Mouse (Mus musculus) G1E (cell line): ENCODE results near the gene Nsdhl.

Experiments used
- CTCF ChIP-seq: IDR thresholded peaks from 2 replicates; pipeline ENCODE4 v1.5.1; 2012; ENCODE audit warnings: low read depth, low read length, inconsistent platforms, mixed read lengths
- GATA1 ChIP-seq: IDR thresholded peaks from 2 replicates; pipeline ENCODE4 v1.6.1; 2012; ENCODE audit warnings: borderline replicate concordance, low read length, inconsistent platforms, mixed read lengths
- GATA2 ChIP-seq: IDR thresholded peaks from 2 replicates; pipeline ENCODE4 v1.6.1; 2012; ENCODE audit warnings: low read depth, low read length, inconsistent platforms, borderline replicate concordance
- TAL1 ChIP-seq: conservative IDR thresholded peaks from 2 replicates; pipeline ENCODE4 v1.6.1; 2012; ENCODE audit warnings: low read depth, low read length, inconsistent platforms, mixed read lengths

DNA sequence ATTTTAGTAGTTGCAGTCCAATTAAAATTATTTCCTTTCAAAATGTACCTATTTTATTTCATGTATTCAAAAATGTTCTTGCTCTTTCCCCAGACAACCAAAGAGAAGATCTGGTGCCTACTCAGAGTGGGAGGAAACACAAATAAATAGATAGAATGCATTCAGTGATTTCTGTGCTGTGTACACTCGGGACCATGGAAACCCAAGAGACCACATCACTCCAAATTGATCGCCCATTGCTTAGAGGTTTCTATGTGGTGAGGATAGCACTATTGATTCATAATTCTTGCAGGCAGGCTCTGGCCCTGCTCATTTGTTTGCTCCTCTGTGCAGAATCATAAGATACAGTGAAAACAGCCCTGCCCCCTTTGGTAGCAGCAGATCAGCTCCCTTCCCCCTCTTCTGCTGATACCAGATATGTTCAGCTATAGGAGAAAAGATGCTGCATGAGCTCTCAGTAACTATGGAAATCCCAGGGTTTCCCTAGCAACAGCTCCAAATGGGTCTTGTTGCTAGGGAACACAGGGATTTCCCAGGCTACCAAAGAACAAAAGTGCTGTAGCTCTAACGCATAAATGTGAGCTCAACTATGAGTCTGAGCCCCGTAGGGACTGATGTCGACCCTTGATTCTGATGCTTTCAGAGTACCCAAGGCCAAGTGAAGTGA lies 22.8 kb upstream of the Nsdhl start:
- TF ChIP-seq CTCF (no peak), GATA1 (no peak), TAL1 (no peak), GATA2 (no peak)
